Mouse (Mus musculus) CD8-positive naive resting alpha-beta T cell, adult 2 months (primary cell): ENCODE data around the gene Mxra8.
A peak's percentile ranks its signal among the peaks of the same experiment; 100 is the strongest.

ENCODE experiments used
- DNase-seq, 2 experiments: peaks; one replicate each; pipeline ENCODE4 v3.0.0; 2022; ENCODE audit warnings: low read depth in 2 of 2, low spot score in 2 of 2

Gene Mxra8

GRCm38 (mm10) chr4:155859318-155859717 is 19.8 kb downstream of the Mxra8 start:
- DNase-seq: no peak

- DNase-seq: no peak
Measured at GRCm38 (mm10) chr4:155861787-155862186, 22.3 kb downstream of the Mxra8 start.

GRCm38 (mm10) chr4:155863001-155863400 is 23.5 kb downstream of the Mxra8 start, which contains the start of gene Tas1r3:
Tas1r3 (minus strand) TSS chr4:155863362.
- DNase-seq: no peak

DNA sequence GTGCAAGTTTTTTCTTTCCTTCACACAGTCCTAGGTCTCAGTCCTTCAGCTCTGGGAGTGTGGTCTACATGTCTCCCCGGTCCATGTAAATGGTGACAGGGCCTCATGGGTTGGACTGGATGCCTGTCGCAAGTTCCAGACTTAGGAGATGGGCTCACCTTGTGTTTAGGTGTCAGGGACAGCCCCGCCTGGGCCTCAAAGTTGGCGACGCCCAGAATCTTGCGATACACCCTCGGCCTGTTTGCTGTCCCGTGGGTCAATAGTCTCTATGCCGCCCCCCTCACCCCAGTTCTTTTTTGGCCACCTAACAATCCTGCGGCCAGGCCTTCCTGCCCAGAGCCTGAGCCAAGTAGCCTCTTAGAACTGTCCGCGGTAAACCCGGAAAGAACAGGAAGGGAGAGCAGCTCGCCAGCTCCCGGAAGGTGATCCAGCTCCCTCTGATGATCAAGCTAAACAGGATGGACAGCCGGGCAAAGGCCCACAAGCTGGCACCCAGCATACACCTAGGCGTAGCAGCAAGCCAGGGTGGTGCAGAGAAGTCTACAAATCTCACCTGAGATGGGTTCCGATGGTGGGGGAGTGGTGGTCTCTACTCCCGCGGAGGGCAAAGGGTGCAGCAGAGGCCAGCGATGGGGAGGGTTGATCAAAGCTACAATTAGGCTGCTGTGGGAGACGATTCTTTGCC is 29.3 kb downstream of the Mxra8 start:
- no peak for DNase-seq

DNA sequence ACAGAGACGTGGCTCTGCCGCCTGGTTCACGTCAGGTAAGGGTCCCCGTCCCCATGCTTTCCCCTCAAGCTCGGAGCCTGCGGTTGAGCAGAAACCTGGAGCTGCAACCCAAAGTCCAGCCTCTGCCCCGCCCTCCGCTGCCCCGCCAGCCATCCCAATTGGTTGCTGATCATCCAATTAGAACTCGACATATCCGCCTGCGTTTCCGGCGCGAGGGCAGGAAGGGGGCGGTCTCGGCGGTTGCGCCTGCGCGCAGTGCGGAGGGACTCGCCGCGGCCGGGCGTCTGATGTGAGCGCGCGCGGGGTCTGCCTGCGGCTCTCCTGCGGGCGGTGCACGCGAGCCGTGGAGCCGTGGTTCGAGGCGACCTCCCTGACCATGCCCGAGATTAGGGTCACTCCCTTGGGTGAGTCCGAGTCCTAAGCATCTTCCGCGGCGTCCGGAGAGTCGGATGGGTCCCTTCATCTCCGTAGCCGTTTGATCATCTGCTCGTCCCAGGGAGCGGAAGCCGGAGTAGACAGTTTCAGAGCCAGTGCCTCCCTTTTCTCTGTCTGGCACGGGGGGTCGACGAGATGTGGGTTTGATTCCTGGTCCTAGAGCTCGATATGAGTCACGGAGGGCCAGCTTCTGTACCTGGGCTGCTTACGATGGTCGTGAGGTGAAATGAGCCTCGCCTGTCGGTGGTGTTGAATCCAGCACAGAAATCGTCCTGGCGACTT is 30.0 kb downstream of the Mxra8 start, which contains the start of the genes Cptp and Ints11:
Gene Cptp, minus strand, starts transcription at position 124 of the 717 bp plus-strand sequence.
Gene Ints11, plus strand, starts transcription at position 230 of the 717 bp plus-strand sequence.
- DNase-seq: peak; percentile 89 to 94

- DNase-seq: no peak
Measured at GRCm38 (mm10) chr4:155871404-155871803, 31.9 kb downstream of the Mxra8 start.

GRCm38 (mm10) chr4:155883587-155883986 is 44.1 kb downstream of the Mxra8 start:
- DNase-seq: no peak

DNA sequence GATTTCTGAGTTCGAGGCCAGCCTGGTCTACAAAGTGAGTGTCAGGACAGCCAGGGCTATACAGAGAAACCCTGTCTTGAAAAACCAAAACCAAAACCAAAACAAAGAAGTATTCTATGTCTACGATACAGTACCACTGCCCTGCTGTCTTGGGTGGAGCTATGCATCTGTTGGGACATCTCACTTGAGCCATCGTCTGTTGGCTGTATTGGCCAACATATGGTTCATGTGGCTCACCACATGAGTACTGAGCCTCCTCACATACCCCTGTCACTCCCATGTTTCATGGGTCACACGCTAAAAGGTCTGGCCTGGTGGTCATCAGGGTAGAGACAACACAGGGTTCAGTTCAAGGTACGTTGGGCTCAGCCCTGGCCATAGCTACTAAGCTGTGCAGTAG is 46.9 kb downstream of the Mxra8 start:
- no peak for DNase-seq

- no peak for DNase-seq
Measured at GRCm38 (mm10) chr4:155887674-155888073, 48.2 kb downstream of the Mxra8 start.

DNA sequence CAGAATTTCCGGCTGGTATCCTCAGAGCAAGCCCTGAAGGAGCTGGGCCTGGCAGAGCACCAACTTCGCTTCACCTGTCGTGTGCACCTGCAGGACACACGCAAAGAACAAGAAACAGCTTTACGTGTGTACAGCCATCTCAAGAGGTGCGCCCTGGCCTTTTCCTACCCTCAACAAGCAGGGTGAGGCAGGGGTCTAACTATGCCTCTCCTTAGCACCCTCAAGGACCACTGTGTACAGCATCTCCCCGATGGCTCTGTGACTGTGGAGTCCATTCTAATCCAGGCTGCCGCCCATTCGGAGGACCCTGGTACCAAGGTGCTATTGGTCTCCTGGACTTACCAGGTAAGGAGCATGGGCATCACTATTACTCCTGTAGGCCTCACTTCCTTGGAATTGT is 48.7 kb downstream of the Mxra8 start:
- no peak for DNase-seq

DNA sequence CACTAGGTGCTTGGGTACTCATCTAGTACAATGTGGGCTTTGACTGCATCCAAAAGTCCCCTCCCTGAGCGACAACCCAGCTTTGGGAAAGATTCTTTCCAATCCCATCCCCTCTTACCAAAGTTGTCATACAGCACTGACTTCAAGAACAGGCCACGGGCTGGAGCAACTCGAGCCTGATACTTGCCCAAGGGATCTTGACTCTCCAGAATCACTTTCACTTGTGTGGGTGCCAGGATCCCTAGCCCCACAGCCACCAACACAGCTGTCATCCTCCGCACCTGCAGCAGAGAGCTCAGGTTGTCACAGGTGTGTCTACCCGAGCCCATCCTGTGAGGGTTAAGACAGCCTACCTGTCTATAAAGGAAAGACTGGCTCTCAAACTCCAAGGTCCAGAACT is 49.8 kb downstream of the Mxra8 start:
- DNase-seq: no peak

DNA sequence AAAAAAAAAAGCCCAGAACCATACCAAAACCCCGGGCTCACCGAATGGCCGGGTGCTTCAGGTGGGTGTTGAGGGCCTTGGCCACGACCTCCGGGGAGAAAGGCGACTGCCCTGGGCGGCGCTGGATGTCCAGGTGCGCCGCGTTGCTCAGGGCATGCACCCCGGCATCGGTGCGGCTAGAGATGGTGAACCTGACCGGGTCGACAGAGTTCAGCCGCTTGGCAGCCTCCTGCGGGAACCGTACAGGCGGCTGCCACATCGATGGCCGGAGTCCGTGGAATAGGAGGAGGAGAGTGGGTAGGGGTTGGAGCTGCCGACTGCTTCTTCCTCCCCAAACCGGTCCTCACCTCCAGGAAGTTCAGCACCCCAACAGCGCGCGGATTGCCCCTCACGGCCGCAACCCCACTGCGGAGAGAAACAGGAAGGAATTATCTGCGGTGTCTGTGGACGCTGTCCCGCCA is 51.6 kb downstream of the Mxra8 start:
- DNase-seq: no peak

DNA sequence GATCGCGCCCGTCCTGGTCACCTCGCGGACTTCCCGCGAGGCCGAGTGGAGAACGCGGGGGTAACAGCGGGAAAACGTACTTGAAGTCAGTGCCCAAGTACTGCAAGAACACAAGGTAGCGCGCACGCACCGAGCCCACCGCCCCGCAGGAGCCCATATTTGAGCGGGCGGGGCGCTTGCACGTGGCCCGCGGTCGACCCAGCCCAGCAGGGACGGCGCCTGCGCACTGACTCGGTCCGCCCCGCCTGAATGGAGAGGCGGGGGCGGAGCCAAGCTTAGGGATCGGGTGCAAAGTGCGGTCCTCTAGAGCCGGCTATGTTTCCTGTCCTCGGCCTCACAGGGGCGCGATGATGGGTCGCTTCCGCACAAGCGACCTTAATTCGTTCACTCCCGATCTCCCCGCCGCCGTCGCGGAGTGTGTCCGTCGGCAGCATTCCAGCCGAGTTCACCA is 52.1 kb downstream of the Mxra8 start, which contains the start of the genes Pusl1 and Acap3:
Gene Pusl1, minus strand, starts transcription at position 231 of the 451 bp plus-strand sequence.
Gene Acap3, plus strand, starts transcription at position 272 of the 451 bp plus-strand sequence.
- peak; percentile 94 to 98 for DNase-seq

DNA sequence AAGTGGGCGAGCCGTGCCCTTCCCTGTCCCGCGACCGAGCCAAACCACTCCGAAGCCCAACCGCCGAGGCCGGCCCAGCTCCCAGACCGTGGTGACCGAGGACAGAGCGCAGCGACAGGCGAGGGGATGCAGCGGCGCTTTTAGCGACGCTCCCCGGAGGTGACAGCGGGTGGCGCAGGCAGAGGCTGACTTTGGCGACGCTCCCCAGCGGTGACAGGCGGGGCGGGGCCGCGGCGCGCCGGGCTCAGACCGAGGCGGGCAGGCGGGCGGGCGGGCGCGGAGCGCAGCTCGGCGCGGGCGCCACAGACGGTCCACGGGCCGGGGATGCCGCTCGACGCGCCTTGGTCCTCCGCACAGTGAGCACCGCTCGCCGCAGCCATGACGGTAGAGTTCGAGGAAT is 52.5 kb downstream of the Mxra8 start:
- peak; percentile 68 to 75 for DNase-seq

GRCm38 (mm10) chr4:155892438-155893211 is 53.1 kb downstream of the Mxra8 start:
- no peak for DNase-seq

DNA sequence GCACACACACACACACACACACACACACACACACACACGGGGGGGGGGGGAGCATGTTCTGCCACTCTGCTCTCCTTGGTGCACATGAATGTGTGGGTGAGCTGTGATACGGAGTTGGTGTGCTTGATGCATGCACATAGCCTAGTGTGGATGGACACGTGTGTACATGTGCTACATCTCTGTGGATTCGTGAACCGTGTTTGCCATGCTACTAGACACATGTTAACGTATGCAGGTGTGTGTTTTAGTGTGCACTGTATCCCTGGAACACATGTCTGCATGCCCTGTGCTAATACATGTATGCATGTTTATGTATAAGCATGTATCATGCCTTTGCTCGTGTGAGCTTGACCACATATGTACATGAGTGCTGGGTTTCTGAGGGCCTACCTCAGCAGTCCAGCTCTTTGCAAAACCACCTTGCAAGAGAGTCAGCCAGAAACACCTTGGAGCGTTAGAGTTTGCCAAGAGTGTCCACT is 53.8 kb downstream of the Mxra8 start:
- DNase-seq: no peak
